Mouse (Mus musculus) NIH3T3 (cell line): ENCODE data around the gene Ndufc2.

Source experiments
- DNase-seq: peaks from one replicate; pipeline ENCODE4 v3.0.0-alpha.2; 2012; ENCODE audit warnings: low read depth

The Ndufc2 gene

DNA sequence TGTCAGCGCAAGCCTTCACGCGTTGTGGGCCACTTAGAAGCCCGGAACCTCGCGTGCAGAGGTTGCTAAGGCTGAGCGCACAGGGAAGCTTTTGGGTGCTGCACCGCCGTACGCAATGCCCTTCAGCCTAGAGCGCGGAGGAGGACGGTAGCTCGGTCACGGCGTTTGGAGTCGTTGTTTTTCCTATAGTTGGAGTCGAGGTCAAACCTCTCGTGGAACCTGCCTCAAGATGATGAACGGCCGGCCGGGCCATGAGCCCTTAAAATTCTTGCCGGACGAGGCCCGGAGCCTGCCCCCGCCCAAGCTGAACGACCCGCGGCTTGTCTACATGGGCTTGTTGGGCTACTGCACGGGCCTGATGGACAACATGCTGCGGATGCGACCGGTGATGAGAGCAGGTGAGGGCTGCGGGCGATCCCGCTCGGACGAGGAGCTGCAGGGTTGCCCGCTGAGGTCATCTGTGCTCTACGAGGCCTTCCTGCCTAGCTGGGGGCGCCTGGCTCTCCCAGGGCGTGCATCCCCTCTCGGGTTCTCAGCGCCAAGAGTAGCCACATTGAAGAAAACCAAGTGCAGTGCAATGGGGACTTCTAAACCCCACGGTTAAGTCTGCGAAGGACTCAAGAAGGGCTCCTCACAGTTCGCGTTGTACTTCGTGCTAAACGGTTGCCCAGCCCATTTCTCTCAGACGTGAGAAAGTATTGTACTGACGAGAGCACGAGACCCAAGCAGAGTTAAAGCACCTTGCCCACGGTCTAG is at the start of gene Ndufc2:
Ndufc2 (plus strand) TSS at position 44 of the 756 bp plus-strand sequence.
- DNase-seq = peak; percentile 91

DNA sequence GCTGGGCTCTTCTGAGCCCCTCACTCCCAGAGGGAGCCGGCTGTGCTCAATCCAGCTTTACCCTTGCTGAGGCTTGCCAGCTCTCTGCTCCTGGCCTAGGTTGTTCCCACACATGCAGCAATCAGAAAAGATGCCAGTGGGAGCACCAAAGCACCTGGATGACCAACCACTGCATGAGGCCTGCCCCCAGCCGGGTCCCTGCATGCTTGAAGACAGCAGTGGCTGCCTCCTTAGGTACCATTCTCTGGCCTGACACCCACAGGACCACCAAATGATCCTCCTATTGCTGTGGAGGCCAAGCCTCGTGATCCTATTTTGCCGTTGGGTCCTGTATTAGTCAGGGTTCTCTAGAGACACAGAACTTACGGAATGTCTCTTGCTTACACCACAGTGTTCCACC is 48.9 kb upstream of the Ndufc2 start:
- no peak for DNase-seq

DNA sequence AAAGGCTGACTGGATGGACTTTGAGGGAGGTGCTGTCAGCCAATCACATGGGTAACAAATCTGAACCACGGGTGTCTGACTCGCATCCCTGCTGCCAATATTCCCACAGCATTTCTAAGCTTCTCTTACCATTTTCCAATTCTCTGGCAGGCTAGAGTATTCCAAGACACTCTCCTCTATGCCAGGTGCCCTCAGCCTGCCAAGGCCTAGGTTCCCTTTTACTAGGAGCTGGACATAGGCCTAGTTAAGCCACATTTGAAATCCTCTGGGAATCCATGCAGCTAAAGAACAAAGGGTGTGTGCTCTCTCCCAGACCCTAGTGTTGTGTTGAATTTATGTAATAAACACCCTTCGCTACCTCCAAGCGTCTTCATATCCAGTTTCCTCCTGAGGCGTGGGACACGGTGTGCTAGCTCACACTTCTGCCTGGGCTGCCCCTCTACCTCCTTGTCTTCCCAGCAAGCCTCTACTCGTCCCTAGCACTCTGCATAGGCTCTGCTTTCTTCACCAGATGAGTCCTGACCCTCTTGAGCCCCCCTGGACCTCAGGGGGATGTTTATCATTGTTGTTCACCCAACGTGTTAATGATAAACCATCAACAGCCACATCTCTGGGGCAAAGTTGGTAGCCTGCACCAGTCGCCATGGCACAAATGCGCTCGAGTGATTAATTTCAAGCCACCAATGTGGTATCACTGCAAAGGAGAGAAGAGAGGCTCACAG is 47.9 kb upstream of the Ndufc2 start:
- peak; percentile 17 for DNase-seq

DNA sequence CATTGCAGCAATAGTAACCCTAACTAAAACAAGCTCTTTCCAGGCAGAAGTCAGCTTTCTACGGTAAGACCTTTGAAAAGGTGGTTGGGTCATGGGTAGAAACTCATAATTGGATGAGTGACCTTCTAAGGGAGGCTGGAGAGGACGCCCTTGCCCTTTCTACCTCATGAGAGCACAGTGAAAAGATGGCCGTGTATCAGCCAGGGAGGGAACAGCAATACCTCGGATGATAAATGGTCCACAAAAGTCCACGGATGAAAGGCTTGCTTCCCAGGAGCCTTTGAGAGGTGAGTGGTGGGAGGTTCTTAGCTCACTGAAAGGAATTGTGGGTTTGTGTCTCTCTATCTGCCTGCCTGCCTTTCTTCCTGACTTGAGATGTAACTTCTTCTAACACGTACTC is 46.4 kb upstream of the Ndufc2 start:
- DNase-seq = no peak

DNA sequence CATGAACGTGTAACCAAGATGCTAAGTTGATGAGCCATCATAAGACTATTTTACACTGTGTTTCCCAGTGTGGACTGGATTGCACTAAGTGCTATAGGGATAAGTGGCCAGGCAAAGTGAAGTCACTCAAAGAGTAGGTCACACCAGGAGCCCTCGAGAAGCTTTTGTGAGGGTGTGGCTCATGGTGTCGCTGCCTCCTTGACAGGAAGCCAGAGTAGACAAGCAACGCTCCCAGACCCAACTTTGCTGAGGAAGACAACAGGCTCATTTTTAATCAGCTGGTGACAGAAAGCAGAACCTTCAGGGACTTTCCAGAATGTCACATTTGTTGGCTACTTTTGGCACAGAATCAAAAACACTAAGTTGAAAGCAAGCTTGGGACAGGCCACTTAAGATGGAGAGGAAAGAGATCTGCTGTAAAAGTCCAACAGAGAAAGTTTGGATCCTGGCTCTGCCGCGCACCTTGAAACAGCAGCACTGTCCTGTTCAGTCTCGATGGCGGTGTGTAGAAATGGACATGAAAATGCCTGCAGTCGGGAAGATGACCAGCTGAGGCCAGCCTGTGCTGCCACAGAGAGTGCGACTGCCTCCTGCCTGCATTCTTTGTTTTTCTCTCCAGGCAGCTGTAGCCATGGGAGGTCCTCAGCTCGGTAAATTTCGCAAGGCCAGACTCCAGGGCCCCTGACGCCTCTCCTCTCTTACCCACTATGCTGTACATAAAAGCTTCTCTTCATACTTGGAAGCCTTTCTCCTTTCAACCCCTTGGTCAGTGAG is 44.5 kb upstream of the Ndufc2 start:
- peak; percentile 28 for DNase-seq

DNA sequence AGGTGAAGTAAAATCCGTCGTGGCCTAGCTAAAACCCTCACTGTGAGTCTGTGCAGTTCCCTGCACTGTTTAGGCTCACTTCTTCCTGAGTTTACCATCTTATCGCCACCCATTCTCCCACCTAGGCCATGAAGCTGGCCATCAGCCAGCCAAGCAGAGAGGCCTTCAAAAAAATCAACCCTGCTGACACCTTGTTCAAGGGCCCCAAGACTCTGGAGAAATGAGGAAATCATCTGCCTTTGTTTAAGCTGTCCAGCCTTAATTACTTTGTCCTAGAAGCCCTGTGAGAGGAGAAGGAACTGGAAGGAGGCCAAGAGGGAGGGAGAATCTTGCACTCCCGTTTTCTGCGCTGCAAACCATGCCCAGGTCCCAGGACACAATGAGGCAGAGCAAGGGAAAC is 43.5 kb upstream of the Ndufc2 start:
- DNase-seq = peak; percentile 7

DNA sequence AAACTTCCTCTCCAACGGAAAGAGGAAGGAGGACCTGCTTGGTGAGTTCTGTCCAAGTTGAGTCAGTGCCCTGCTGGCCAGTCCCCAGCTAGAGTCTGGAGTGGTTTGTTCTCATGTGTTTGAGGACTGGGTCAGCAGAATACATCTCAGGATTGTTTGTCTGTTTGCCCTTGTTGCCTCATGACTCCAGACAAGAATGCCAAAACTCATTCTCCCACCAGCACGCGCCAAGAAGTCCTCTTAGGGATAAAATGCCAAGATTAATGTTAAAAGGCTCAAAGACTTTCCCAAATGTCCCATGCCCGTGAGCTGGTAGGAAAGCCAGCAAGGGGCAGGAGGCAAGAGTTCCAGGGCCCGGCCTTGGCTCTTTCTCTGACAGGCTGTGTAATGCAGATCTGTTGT is 42.9 kb upstream of the Ndufc2 start:
- peak; percentile 67 for DNase-seq

DNA sequence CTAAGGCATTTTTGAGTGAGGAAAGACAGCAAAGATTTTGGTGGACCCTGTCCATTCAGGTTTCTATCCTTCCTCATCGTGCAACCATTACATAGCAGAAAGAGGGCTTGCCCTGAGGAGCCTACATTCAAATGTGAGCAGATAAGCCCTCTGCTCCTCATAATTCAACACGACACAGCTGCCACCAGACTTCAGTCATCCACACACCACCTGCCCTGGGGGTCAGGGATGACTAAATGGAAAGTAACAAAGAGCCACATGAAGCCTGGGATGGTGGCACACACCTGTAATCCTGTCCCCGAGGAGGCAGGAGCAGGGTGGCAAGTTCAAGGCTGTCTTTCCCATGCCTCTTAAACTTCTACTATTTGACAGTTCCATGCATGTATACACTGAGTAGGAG is 42.0 kb upstream of the Ndufc2 start:
- no peak for DNase-seq

DNA sequence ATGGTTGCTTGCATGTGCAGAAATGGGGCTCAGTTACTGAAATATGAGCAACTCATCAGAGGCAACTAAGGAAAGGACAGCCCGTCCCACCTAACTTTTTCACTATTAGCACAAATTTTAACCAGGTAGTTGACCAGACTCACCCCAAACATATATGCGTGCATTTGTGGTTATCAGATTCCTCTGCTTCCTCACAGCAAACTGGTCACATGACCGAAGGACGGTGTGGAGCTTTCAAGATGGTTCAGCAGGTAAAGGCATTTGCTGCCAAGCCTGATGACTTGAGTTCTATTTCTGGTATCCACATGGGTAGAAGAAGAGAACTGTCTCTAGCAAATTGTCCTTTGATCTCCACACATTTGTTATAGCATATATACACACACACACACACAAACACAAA is 41.5 kb upstream of the Ndufc2 start:
- DNase-seq = no peak

DNA sequence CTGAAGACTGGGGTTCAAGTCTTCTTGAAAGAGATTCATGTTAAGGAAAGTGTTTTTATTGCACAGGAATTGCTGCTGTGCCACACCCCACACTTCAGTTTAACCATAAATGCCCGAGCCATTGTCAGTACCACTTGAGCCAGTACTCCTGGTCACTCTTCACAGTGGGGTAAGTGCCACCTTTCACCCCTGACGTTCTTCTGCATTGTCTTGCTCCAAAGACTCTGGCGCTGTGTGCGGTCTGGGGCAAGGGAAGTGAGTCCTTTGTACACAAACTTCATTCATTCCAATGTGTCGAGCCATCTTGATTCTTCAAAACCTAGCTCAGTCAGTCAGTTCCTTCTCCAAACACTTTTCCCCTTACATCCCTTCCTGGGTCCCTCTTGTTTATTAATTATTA is 39.6 kb upstream of the Ndufc2 start:
- no peak for DNase-seq

DNA sequence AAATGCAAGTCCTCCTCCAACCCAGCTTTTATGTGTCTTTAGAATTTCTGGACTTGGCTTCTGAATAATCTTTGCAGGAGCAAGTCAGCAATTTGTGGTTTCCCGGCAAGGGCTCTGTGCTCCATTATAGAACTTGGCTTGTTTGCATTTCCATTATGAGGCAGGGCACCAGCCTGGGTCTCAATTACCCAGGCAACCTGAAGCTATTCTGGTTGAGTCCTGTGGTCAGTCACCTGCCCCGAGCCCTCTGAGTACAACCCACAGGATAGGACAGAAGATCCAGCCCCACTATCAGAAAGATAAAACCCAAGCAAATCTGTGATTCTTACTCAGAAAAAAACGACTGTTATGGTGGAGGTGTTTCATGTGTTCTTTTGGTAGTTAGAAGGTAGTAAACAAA is 38.8 kb upstream of the Ndufc2 start:
- no peak for DNase-seq

DNA sequence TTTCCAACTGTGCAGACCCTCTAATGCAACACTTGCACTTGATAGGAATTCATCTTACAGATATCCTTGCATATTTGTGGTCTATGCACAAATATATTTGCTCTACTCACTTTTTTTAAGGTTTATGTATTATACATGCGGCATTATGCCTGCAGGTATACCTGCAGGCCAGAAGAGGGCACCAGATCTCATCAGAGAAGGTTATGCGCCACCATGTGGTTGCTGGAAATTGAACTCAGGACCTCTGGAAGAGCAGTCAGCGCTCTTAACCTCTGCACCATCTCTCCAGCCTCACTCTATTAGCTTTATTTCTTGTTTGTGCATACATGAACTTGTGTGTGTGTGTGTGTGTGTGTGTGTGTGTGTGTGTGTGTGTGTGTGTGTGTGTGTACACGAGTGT is 38.3 kb upstream of the Ndufc2 start:
- DNase-seq = peak; percentile 56

DNA sequence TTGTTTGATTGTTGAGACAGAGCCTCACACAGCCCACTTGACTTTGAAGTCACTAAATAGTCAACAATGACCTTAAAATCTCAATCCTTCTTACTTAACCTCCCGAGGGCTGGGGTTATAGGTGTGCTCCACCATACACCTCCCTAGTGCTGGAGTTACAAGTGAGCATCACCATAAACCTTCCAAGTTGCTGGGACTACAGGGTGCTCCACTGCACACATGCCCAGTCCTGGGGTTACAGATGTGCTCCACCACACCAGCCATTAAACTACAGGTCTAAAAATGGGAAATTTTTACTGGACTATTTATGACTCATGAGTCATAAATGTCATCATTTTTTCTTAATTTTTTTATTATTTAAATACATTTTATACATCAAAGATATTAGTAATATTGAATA is 33.9 kb upstream of the Ndufc2 start:
- DNase-seq = no peak

DNA sequence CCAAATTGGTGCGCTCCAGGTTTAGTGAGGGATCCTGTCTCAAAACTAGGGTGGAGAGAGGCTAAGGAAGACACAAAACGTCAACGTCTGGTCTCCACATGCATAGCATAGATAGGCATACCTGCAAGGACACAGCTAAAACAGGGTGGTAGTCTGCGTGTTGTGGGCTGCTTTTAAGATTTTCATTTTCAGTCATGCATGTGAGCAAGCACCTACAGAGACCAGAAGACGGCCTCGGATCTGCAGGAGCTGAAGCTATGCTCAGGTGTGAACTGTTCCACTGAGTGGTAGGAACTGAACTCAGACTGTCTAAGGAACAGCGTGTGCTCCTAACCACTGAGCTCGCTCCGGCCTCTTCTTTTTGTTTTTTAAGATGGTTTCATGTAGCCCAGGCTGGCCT is 24.7 kb upstream of the Ndufc2 start:
- no peak for DNase-seq

DNA sequence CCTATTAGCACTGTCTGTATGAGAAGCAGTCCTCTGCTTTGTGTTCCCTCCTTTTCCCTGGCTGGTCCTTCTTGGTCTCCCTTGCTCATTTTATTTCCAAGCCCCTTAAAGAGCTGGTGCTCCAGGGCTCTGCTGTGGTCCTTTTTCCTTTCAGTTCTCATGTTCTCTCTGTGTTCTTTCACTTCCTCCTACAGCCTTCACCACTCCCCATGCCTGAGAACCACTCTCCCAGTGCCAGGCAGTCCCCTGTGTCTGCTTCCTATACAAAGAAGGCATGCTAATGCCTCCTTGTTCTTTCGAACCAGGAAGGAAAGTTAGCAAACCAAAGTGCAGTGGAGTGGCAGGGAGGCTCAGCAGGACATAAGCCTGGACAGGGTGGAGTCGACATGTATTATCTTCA is 23.9 kb upstream of the Ndufc2 start:
- DNase-seq = no peak

DNA sequence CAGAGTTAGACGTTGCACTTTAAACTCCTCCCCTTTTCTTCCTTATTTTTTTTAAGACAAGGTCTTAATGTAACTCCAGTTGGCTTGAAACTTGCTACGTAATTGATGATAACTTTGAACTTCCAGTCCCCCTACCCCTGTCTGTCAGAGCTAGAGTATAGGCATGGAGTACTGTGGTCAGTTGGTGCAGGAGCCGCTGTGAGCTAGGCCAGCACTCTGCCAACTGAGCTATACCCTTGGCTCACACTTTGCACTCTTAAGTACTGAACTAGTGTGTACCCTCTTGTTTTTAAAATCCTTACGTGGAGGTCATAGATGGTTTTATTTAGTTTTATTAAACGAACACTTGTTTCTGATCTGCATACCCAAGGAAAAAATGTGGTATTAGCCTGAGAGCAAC is 20.5 kb upstream of the Ndufc2 start:
- no peak for DNase-seq

DNA sequence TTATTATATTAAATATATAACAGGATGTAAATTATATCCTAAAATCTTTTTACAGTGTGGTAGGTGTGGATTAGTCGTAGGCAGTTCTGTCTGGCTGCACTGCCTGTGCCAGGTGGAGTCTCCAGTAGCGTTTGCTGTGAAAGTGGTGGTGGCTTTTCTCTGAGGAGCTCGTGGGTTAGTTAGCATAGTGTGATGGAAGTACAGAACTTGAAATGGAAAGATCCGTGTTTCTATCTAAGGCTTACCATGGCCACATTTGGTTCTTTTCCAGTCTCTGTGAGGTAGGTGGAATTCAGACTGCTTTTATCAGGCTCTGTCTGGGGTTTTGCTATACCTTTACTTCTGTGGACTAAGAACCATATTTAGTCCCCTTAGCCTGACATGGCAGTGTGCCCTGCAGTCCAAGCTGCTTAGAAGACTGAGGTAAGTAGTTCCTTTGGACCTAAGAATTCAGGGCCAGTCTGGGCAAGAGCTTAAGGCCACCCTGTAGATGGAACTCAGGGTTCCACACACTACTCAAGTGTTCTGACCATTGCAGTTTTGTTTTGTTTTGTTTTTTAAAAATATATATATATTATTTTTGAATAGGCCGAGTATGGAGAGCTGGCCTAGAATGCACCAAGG is 19.2 kb upstream of the Ndufc2 start:
- no peak for DNase-seq

DNA sequence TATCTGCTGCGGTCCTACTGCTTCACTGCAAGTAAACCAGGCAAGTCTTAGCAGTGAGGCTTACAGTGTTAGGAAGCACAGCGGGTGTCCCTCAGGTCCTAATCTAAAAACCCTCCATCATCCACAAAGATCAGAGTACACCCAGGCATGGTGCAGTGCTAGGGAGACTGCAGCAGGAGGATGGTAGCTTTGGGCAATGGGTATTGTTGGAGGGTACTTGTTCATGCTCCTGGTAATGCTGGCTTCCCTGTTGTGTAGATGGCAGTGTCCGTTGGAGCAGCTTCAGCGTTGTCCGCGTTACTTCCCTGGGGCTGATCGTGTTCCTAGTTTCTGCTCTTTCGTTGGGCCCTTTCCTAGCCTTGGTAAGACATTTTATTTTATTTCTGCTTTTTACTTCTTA is 17.1 kb upstream of the Ndufc2 start:
- DNase-seq = no peak

DNA sequence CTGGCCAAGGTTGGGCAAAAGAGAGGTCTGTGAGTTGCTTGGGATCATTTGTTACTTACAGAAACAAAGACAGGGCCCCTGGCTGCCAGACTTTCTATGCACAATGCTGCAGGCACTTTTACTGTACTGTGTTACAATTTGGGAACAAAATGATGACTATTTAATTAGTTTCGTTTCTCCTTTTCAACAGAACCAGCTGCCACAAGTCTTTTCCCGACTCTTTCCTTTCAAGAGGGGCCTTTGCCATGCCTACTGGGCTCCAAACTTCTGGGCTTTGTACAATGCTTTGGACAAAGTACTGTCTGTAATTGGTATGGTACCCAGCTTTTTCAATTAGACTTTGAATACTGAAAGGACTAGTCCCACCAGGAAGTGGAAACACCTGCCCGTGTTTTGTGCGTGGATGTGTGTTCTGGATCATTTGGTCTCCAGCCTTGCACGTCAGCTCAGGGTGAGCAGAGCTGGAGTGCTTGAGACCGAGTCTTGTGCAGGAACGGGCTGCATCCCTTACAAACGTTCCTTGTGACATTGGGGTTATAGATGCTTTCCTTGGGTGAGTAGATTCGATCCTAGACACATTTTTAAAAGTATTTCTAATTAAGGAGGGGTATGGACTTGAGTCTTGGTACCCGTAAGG is 16.2 kb upstream of the Ndufc2 start:
- DNase-seq = no peak

DNA sequence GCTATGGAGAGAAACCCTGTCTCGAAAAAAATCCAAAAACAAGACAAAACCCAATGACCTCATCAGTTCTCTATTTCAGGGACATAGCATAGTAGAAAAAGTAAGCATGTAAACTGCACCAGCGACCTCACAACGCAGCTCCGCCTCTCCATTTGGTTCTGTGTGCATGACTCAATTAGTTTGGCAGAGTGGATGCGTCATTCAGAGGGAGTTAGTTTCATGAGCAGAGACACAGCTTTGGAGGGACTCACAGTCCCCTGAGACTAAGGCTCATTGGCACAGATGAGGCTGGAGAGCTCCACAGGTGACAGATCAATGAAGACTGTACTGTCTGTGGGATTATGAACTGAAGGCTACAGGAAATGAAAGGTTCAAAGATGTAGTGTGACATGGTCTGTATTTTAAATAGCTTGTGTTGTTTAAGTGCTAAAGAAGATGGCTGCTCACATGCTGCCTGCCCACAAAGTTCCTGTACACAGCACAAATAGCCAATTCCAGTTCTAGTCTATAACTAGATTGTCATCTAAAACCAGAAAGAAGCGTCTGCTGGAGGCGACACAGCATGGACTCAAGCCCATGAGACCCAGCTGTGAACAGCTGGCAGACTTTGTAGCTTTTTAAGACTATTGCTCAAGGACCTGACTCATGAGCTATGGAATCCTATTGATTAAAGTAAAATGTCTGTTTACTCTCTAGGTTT is 13.5 kb upstream of the Ndufc2 start:
- peak; percentile 80 for DNase-seq

DNA sequence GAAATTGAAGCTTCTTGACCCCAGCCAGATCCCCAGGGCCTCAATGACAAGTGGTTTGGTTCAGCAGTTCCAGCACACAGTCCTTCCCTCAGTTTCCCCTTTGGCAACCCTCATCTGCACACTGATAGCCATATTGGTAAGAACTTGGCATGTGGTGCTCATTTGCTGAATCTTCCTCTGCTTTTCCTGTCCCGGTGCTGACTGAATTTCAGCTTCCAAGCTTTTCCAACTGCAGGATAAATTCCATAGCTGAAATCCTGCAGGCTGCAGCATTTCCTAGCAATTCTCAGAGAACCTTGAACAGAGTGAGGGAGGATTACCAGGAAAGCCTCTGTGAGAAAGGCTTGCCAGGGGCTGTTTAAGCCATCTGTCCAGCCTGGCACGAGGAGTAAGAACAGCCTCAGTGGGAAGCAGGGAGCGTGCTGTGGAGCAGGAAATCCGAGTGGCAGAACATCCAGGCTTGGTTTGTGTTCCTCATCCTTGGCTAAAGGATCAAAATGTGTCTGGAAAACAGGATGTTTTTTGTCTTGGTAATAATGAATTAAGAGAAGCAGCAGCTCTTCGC is 12.9 kb upstream of the Ndufc2 start:
- DNase-seq = peak; percentile 19
